Mouse (Mus musculus) neural tube, embryonic 15.5 days (tissue): ENCODE results near the gene Klk8. TPM values are rescaled to one million over a fixed set of nuclear protein-coding genes. Genes with fewer than 3 reads are reported as not detected.

ENCODE experiments used
- ATAC-seq: fragments of 200-750 bp; cut with Nextera tagmentation; 2 replicates; pipeline ENCODE4 v1.8.0; 2017; ENCODE audit warnings: mild to moderate bottlenecking, moderate TSS enrichment, moderate library complexity; ENCODE audit not compliant: low FRiP score
- H3K27ac ChIP-seq: fragments of 300-500 bp; sonication (generic); replicated peaks from 2 replicates; pipeline ENCODE4 v1.5.1; 2015; ENCODE audit warnings: mild to moderate bottlenecking, inconsistent platforms
- H3K27me3 ChIP-seq: fragments of 300-500 bp; sonication (generic); replicated peaks from 2 replicates; pipeline ENCODE4 v1.6.1; 2015; ENCODE audit warnings: inconsistent platforms
- H3K36me3 ChIP-seq: fragments of 300-500 bp; sonication (generic); 2 replicates; pipeline ENCODE4 v1.6.1; 2015; ENCODE audit warnings: inconsistent platforms
- H3K4me1 ChIP-seq: fragments of 300-500 bp; sonication (generic); 2 replicates; pipeline ENCODE4 v1.6.1; 2015; ENCODE audit warnings: inconsistent platforms
- H3K4me2 ChIP-seq: fragments of 300-500 bp; sonication (generic); 2 replicates; pipeline ENCODE4 v1.6.1; 2015; ENCODE audit warnings: inconsistent platforms, mild to moderate bottlenecking, moderate library complexity
- H3K4me3 ChIP-seq: fragments of 300-500 bp; sonication (generic); replicated peaks from 2 replicates; pipeline ENCODE4 v1.5.1; 2015; ENCODE audit warnings: mild to moderate bottlenecking, inconsistent platforms
- H3K9ac ChIP-seq: fragments of 300-500 bp; sonication (generic); replicated peaks from 2 replicates; pipeline ENCODE4 v1.6.1; 2015; ENCODE audit warnings: mild to moderate bottlenecking, inconsistent platforms
- H3K9me3 ChIP-seq: fragments of 300-500 bp; sonication (generic); replicated peaks from 2 replicates; pipeline ENCODE4 v1.6.1; 2016; ENCODE audit warnings: inconsistent platforms
- WGBS: fragments of 180-500 bp; shearing (Covaris S2); methylation state at CpG from one replicate; pipeline ENCODE4 v1.1.7; 2015; ENCODE audit warnings: mixed read lengths; 5-methylcytosine and 5-hydroxymethylcytosine counted together
- polyA plus RNA-seq: library from polyadenylated mRNA; unstranded; fragments of >200 nt; fragmentation: Nextera tagmentation; extraction: Ambion mirVana; gene quantifications from 2 replicates; pipeline ENCODE4 v1.2.1, GENCODE M21; 2015

Klk8 gene
- polyA plus RNA-seq, 1 experiment from 2014 or later = 12.6 TPM

DNA sequence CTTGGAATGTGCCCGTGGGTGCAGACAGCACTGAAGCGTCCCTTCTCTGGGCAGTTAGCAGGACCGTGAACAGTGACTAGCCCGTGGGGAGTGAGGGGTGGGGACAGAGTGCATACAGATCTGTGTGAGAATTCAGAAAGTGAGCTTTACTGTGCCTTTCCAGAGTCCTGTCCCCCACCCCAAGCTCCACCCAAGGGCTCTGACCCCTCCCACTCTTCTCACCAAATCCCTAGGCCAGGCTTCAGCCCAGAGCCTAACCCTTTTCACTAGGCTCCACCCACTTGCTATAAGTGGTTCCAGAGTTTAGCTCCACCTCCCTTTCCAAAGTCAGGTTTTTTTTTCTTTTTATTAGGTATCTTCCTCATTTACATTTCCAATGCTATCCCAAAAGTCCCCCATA lies 46.4 kb downstream of the Klk8 start:
- no peaks in the 10 kb centered on the region for H3K27me3 ChIP-seq
- 90% methylated on average over 4 of the region's 4 CpGs for WGBS
- ATAC-seq = no peak
- H3K4me1 ChIP-seq = no peaks in the 10 kb centered on the region
- H3K36me3 ChIP-seq = no peaks in the 10 kb centered on the region
- no peak overlapping the region for H3K9ac ChIP-seq
- no peak overlapping the region for H3K27ac ChIP-seq
- H3K4me3 ChIP-seq = no peak overlapping the region
- H3K9me3 ChIP-seq = no peaks in the 10 kb centered on the region
- no peak overlapping the region for H3K4me2 ChIP-seq

DNA sequence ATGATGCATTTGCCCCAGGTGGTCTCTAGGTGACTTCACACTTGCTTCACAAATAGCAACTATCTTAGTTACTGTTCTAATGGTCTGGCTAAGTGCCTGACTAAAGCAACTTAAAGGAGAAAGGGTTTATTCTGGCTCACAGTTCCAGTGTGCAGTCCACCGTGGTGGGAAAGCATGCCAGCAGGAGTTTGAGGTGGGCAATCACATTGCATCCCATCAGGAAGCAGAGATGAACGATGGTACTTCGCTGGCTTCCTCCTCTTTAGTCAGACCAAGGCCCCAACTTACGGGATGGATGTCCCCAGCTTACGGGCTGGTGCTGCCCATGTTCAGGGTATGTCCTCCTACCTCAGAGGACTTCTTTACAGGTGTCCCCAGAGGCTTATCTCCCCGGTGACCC lies 54.2 kb downstream of the Klk8 start:
- Histone ChIP-seq H3K9me3 (no peaks in the 10 kb centered on the region), H3K36me3 (no peaks in the 10 kb centered on the region), H3K4me3 (no peak overlapping the region), H3K27me3 (no peaks in the 10 kb centered on the region), H3K4me1 (no peaks in the 10 kb centered on the region), H3K4me2 (no peak overlapping the region), H3K9ac (no peak overlapping the region), H3K27ac (no peak overlapping the region)
- 88% methylated on average over 6 of the region's 6 CpGs for WGBS
- ATAC-seq = no peak

Other genes with a start within 250 kb of the Klk8 start
- gene Zfp658, start 235.3 kb upstream of the Klk8 start, polyA plus RNA-seq = 6.7 and 7.5 TPM in 2 replicates
- 13.3 and 13.7 TPM in 2 replicates for gene Zfp719, start 218.0 kb upstream of the Klk8 start, polyA plus RNA-seq
- 0.32 and 0.42 TPM in 2 replicates for gene Zfp819, start 190.4 kb upstream of the Klk8 start, polyA plus RNA-seq
- 0.36 TPM in 1 of 2 replicates, not detected in the other for gene Ceacam18, start 162.9 kb upstream of the Klk8 start, polyA plus RNA-seq
- 0.23 and 0.56 TPM in 2 replicates for gene Siglece, start 137.4 kb upstream of the Klk8 start, polyA plus RNA-seq
- gene Ctu1, start 125.6 kb upstream of the Klk8 start, polyA plus RNA-seq = 19.9 and 22.3 TPM in 2 replicates
- gene Klk14, start 107.2 kb upstream of the Klk8 start, polyA plus RNA-seq = not detected in 2 replicates
- gene Klk13, start 85.0 kb upstream of the Klk8 start, polyA plus RNA-seq = 0.17 and 0.38 TPM in 2 replicates
- gene Klk12, start 28.7 kb upstream of the Klk8 start, polyA plus RNA-seq = not detected in 2 replicates
- gene Klk11, start 23.0 kb upstream of the Klk8 start, polyA plus RNA-seq = 0.33 TPM in 1 of 2 replicates, not detected in the other
- gene Klk10, start 16.5 kb upstream of the Klk8 start, polyA plus RNA-seq = 0.10 and 0.51 TPM in 2 replicates
- 0.23 TPM in 1 of 2 replicates, not detected in the other for gene Klk9, start 5.7 kb upstream of the Klk8 start, polyA plus RNA-seq
- gene Klk7, start 13.7 kb downstream of the Klk8 start, polyA plus RNA-seq = 0.24 TPM in 1 of 2 replicates, not detected in the other
- not detected in 2 replicates for gene Klk6, start 26.9 kb downstream of the Klk8 start, polyA plus RNA-seq
- not detected in 2 replicates for gene Klk5, start 44.4 kb downstream of the Klk8 start, polyA plus RNA-seq
- 0.28 TPM in 1 of 2 replicates, not detected in the other for gene Klk4, start 83.6 kb downstream of the Klk8 start, polyA plus RNA-seq
- gene Klk15, start 136.2 kb downstream of the Klk8 start, polyA plus RNA-seq = not detected in 2 replicates
- not detected in 2 replicates for gene Klk1b8, start 153.1 kb downstream of the Klk8 start, polyA plus RNA-seq
- not detected in 2 replicates for gene Klk1b1, start 169.2 kb downstream of the Klk8 start, polyA plus RNA-seq
- not detected in 2 replicates for gene Klk1b9, start 178.5 kb downstream of the Klk8 start, polyA plus RNA-seq
- gene Klk1b11, start 198.3 kb downstream of the Klk8 start, polyA plus RNA-seq = not detected in 2 replicates
- not detected in 2 replicates for gene Klk1b26, start 214.6 kb downstream of the Klk8 start, polyA plus RNA-seq